19 mouse cellular contexts compared by ENCODE assay signal in the genomic region with DNA sequence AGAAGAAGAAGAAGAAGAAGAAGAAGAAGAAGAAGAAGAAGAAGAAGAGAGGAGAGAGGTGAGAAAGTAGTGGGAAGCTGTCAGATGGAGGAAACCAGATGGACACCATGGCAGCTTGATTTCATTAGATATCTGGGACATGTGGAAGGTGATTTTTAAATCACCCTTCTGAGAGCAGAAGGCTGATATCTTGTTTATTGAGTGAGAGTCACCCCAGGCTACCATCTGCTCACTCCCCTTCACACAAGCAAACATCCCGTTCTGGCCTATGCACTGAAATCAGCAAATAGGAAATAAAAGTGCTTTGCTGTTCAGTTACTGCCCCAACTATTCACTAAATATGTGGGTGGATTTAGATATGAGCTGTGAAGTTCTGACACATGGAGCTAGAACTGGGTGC.
DNase-seq lines count a peak whose midpoint lies in the region; TF ChIP-seq lines count a peak whose summit lies in the region.
"Had no signal": no experiment of that assay in that cellular context is flagged by ENCODE, and none has a peak within 500 bp of the region (broad histone marks: within the 10 kb centered on the region; RNA-seq: fewer than 3 reads in every experiment).

No protein-coding gene starts in this region.

- TF ChIP-seq CTCF in brain, embryonic 14.5 days (IDR thresholded peaks at IDR 0.05; ENCODE audit: borderline replicate concordance, extremely low read depth, insufficient read depth, insufficient read length) = no peak

- peak; percentile 41 for DNase-seq in layer of hippocampus, adult 11-12 months (ENCODE audit: low spot score)
- no peak for DNase-seq in layer of hippocampus, postnatal 10 days (ENCODE audit: low spot score in 2 of 2)
- DNase-seq in brain, embryonic 14.5 days (ENCODE audit: low read depth) = peak; percentile 5
- DNase-seq in layer of hippocampus, adult 8-10 months (ENCODE audit: low spot score in 2 of 2) = peak; percentile 40 to 45
- peak; percentile 25 to 30 for DNase-seq in layer of hippocampus, postnatal 36 days
- DNase-seq in thymus, adult 18-20 months = no peak
- no peak for DNase-seq in thymus, postnatal 36 days
- DNase-seq in adrenal gland, postnatal 25 days = no peak
- DNase-seq: adrenal gland, adult 2 months; adrenal gland, postnatal 14 days; cerebellum, adult 11 months; cerebellum, adult 8-10 months; cerebellum, postnatal 14 days; embryo, embryonic 11 days; gastrocnemius, adult 2 months; gastrocnemius, postnatal 14 days; heart, adult 18-20 months; heart, postnatal 10 days; heart, postnatal 36 days had no signal

- no peak for TF ChIP-seq POLR2A in brain, embryonic 14.5 days (IDR thresholded peaks at IDR 0.05; ENCODE audit: borderline replicate concordance, extremely low read depth, insufficient read depth, insufficient read length, poor library complexity, severe bottlenecking)

Comparison
In these comparisons a context has a peak if more than half of its experiments do, and no peak if none do; other contexts are left out.
1. DNase-seq: peak in layer of hippocampus, adult 11-12 months (single experiment), brain, embryonic 14.5 days (single experiment), layer of hippocampus, adult 8-10 months (2 of 2) and layer of hippocampus, postnatal 36 days (2 of 2); none in layer of hippocampus, postnatal 10 days (0 of 2), thymus, adult 18-20 months (0 of 2), thymus, postnatal 36 days (0 of 2) and adrenal gland, postnatal 25 days (single experiment).